Mouse (Mus musculus): ENCODE data around the gene Ccr9. TPM values are rescaled to one million over a fixed set of nuclear protein-coding genes. Genes with fewer than 3 reads are reported as not detected.
A peak's percentile ranks its signal among the peaks of the same experiment; 100 is the strongest.

The Ccr9 gene
- 0.34 and 0.41 TPM in 2 replicates for polyA plus RNA-seq (2015; fragmentation: Nextera tagmentation; extraction: Ambion mirVana)

- no peaks in the 10 kb centered on the region for H3K36me3 ChIP-seq
- H3K27me3 ChIP-seq (replicated peaks) = peaks cover 28% of the 10 kb centered on the region
- H3K4me1 ChIP-seq = peaks cover 8% of the 10 kb centered on the region
- WGBS = under 1% methylated on average over 73 of the region's 73 CpGs
- H3K4me3 ChIP-seq (replicated peaks) = peak within 1 kb of the TSS; percentile 45
- peak within 1 kb of the TSS; percentile 6; the same call in 1 of the 2 replicates for H3K9ac ChIP-seq
- peak within 1 kb of the TSS; percentile 76 for H3K4me2 ChIP-seq
- peak; percentile 88 for ATAC-seq (ENCODE audit: insufficient read depth, low FRiP score, low read depth)
- H3K9me3 ChIP-seq = no peaks in the 10 kb centered on the region
- H3K27ac ChIP-seq = no peak within 1 kb of the TSS
Observed at GRCm38 (mm10) chr9:123678327-123679105, at the start of gene Ccr9, which contains the start of gene Slc6a20a. Gene Ccr9 (plus strand): TSS chr9:123678439. Gene Slc6a20a (minus strand): TSS chr9:123678885.

GRCm38 (mm10) chr9:123631666-123632065 is 46.6 kb upstream of the Ccr9 start:
- WGBS = 83% methylated on average over 3 of the region's 3 CpGs
- Histone ChIP-seq H3K27ac (no peak overlapping the region), H3K36me3 (no peaks in the 10 kb centered on the region), H3K4me3 (replicated peaks) (no peak overlapping the region), H3K9ac (no peak overlapping the region), H3K4me2 (no peak overlapping the region), H3K27me3 (replicated peaks) (no peaks in the 10 kb centered on the region), H3K4me1 (no peaks in the 10 kb centered on the region), H3K9me3 (no peaks in the 10 kb centered on the region)
- no peak for ATAC-seq (ENCODE audit: insufficient read depth, low FRiP score, low read depth)

- no peaks in the 10 kb centered on the region for H3K9me3 ChIP-seq
- H3K9ac ChIP-seq = no peak within 1 kb of the TSS
- no peak for ATAC-seq (ENCODE audit: insufficient read depth, low FRiP score, low read depth)
- no peaks in the 10 kb centered on the region for H3K36me3 ChIP-seq
- H3K27ac ChIP-seq = no peak within 1 kb of the TSS
- H3K4me1 ChIP-seq = no peaks in the 10 kb centered on the region
- 80% methylated on average over 6 of the region's 6 CpGs for WGBS
- H3K4me3 ChIP-seq (replicated peaks) = no peak within 1 kb of the TSS
- H3K27me3 ChIP-seq (replicated peaks) = no peaks in the 10 kb centered on the region
- H3K4me2 ChIP-seq = no peak within 1 kb of the TSS
Observed at GRCm38 (mm10) chr9:123632281-123632680, 46.0 kb upstream of the Ccr9 start, which contains the start of gene Slc6a20b. Gene Slc6a20b (minus strand): TSS chr9:123632565.

- H3K9me3 ChIP-seq = no peaks in the 10 kb centered on the region
- ATAC-seq (ENCODE audit: insufficient read depth, low FRiP score, low read depth) = no peak
Observed at GRCm38 (mm10) chr9:123632993-123633392, 45.2 kb upstream of the Ccr9 start.

GRCm38 (mm10) chr9:123636771-123637170 is 41.5 kb upstream of the Ccr9 start:
- no peaks in the 10 kb centered on the region for H3K36me3 ChIP-seq
- no peak overlapping the region for H3K9ac ChIP-seq
- H3K27ac ChIP-seq = no peak overlapping the region
- ATAC-seq (ENCODE audit: insufficient read depth, low FRiP score, low read depth) = no peak
- no peaks in the 10 kb centered on the region for H3K9me3 ChIP-seq
- no peaks in the 10 kb centered on the region for H3K27me3 ChIP-seq (replicated peaks)
- no peak overlapping the region for H3K4me3 ChIP-seq (replicated peaks)
- WGBS = 67% methylated on average over 5 of the region's 5 CpGs
- no peak overlapping the region for H3K4me2 ChIP-seq
- no peaks in the 10 kb centered on the region for H3K4me1 ChIP-seq

More at GRCm38 (mm10) chr9:123632993-123633392, 45.2 kb upstream of the Ccr9 start:
- Histone ChIP-seq H3K27ac (no peak overlapping the region), H3K4me1 (no peaks in the 10 kb centered on the region), H3K4me3 (replicated peaks) (no peak overlapping the region), H3K9ac (no peak overlapping the region), H3K36me3 (no peaks in the 10 kb centered on the region), H3K4me2 (no peak overlapping the region), H3K27me3 (replicated peaks) (no peaks in the 10 kb centered on the region)
- 83% methylated on average over 3 of the region's 3 CpGs for WGBS

GRCm38 (mm10) chr9:123638231-123638630 is 40.0 kb upstream of the Ccr9 start:
- Histone ChIP-seq H3K9ac (no peak overlapping the region), H3K36me3 (no peaks in the 10 kb centered on the region), H3K4me1 (no peaks in the 10 kb centered on the region), H3K9me3 (no peaks in the 10 kb centered on the region), H3K27ac (no peak overlapping the region), H3K4me2 (no peak overlapping the region), H3K4me3 (replicated peaks) (no peak overlapping the region), H3K27me3 (replicated peaks) (no peaks in the 10 kb centered on the region)
- ATAC-seq (ENCODE audit: insufficient read depth, low FRiP score, low read depth) = no peak

- no peaks in the 10 kb centered on the region for H3K27me3 ChIP-seq (replicated peaks)
- no peaks in the 10 kb centered on the region for H3K36me3 ChIP-seq
- H3K9me3 ChIP-seq = no peaks in the 10 kb centered on the region
- ATAC-seq (ENCODE audit: insufficient read depth, low FRiP score, low read depth) = 0 out of 2 replicates have a peak, but pooled peaks have one; percentile 39
- no peaks in the 10 kb centered on the region for H3K4me1 ChIP-seq
- no peak overlapping the region for H3K27ac ChIP-seq
- WGBS = 55% methylated on average over 1 of the region's 1 CpGs
- H3K4me2 ChIP-seq = no peak overlapping the region
- no peak overlapping the region for H3K4me3 ChIP-seq (replicated peaks)
- H3K9ac ChIP-seq = no peak overlapping the region
Observed at GRCm38 (mm10) chr9:123638668-123639089, 39.6 kb upstream of the Ccr9 start.

GRCm38 (mm10) chr9:123640106-123640505 is 38.1 kb upstream of the Ccr9 start:
- Histone ChIP-seq H3K27me3 (replicated peaks) (no peaks in the 10 kb centered on the region), H3K4me1 (no peaks in the 10 kb centered on the region), H3K4me2 (no peak overlapping the region), H3K9me3 (no peaks in the 10 kb centered on the region), H3K27ac (no peak overlapping the region), H3K36me3 (no peaks in the 10 kb centered on the region), H3K9ac (no peak overlapping the region), H3K4me3 (replicated peaks) (no peak overlapping the region)
- no peak for ATAC-seq (ENCODE audit: insufficient read depth, low FRiP score, low read depth)
- WGBS = 75% methylated on average over 1 of the region's 1 CpGs

GRCm38 (mm10) chr9:123649785-123650511 is 28.3 kb upstream of the Ccr9 start:
- H3K27ac ChIP-seq = no peak overlapping the region
- no peaks in the 10 kb centered on the region for H3K36me3 ChIP-seq
- H3K4me2 ChIP-seq = no peak overlapping the region
- no peaks in the 10 kb centered on the region for H3K4me1 ChIP-seq
- H3K4me3 ChIP-seq (replicated peaks) = no peak overlapping the region
- no peaks in the 10 kb centered on the region for H3K27me3 ChIP-seq (replicated peaks)
- H3K9ac ChIP-seq = no peak overlapping the region
- no peaks in the 10 kb centered on the region for H3K9me3 ChIP-seq
- no peak for ATAC-seq (ENCODE audit: insufficient read depth, low FRiP score, low read depth)
- 79% methylated on average over 2 of the region's 2 CpGs for WGBS

- H3K4me2 ChIP-seq = no peak overlapping the region
- no peaks in the 10 kb centered on the region for H3K9me3 ChIP-seq
- WGBS = 43% methylated on average over 4 of the region's 4 CpGs
- no peaks in the 10 kb centered on the region for H3K4me1 ChIP-seq
- no peak overlapping the region for H3K4me3 ChIP-seq (replicated peaks)
- peak; percentile 78 for ATAC-seq (ENCODE audit: insufficient read depth, low FRiP score, low read depth)
- H3K27me3 ChIP-seq (replicated peaks) = no peaks in the 10 kb centered on the region
- no peak overlapping the region for H3K27ac ChIP-seq
- H3K36me3 ChIP-seq = no peaks in the 10 kb centered on the region
- H3K9ac ChIP-seq = no peak overlapping the region
Observed at GRCm38 (mm10) chr9:123651369-123651768, 26.9 kb upstream of the Ccr9 start.

- WGBS = 83% methylated on average over 3 of the region's 3 CpGs
- H3K36me3 ChIP-seq = no peaks in the 10 kb centered on the region
Observed at GRCm38 (mm10) chr9:123657457-123657856, 20.8 kb upstream of the Ccr9 start.

GRCm38 (mm10) chr9:123658981-123659380 is 19.3 kb upstream of the Ccr9 start:
- Histone ChIP-seq H3K9ac (no peak overlapping the region), H3K4me1 (no peaks in the 10 kb centered on the region), H3K9me3 (no peaks in the 10 kb centered on the region), H3K4me3 (replicated peaks) (no peak overlapping the region), H3K36me3 (no peaks in the 10 kb centered on the region), H3K27me3 (replicated peaks) (no peaks in the 10 kb centered on the region), H3K27ac (no peak overlapping the region), H3K4me2 (no peak overlapping the region)
- no peak for ATAC-seq (ENCODE audit: insufficient read depth, low FRiP score, low read depth)

More at GRCm38 (mm10) chr9:123657457-123657856, 20.8 kb upstream of the Ccr9 start:
- Histone ChIP-seq H3K9me3 (no peaks in the 10 kb centered on the region), H3K4me3 (replicated peaks) (no peak overlapping the region), H3K27ac (no peak overlapping the region), H3K4me1 (no peaks in the 10 kb centered on the region), H3K27me3 (replicated peaks) (no peaks in the 10 kb centered on the region), H3K9ac (no peak overlapping the region), H3K4me2 (no peak overlapping the region)
- no peak for ATAC-seq (ENCODE audit: insufficient read depth, low FRiP score, low read depth)
